Mouse (Mus musculus): ENCODE results near the gene Sh3gl3.

GRCm38 (mm10) chr7:82192512-82192911 lies 18.9 kb downstream of the Sh3gl3 start:
- no peak for TF ChIP-seq POLR2A (IDR thresholded peaks at IDR 0.05; ENCODE audit: borderline replicate concordance, extremely low read depth, insufficient read depth, insufficient read length, poor library complexity, severe bottlenecking)
- TF ChIP-seq CTCF (IDR thresholded peaks at IDR 0.05; ENCODE audit: borderline replicate concordance, extremely low read depth, insufficient read depth, insufficient read length): no peak

Data from brain, embryonic 14.5 days (tissue).